Mouse (Mus musculus): ENCODE data around the gene Iffo1.
A peak's percentile ranks its signal among the peaks of the same experiment; 100 is the strongest.

Gene Iffo1

DNA sequence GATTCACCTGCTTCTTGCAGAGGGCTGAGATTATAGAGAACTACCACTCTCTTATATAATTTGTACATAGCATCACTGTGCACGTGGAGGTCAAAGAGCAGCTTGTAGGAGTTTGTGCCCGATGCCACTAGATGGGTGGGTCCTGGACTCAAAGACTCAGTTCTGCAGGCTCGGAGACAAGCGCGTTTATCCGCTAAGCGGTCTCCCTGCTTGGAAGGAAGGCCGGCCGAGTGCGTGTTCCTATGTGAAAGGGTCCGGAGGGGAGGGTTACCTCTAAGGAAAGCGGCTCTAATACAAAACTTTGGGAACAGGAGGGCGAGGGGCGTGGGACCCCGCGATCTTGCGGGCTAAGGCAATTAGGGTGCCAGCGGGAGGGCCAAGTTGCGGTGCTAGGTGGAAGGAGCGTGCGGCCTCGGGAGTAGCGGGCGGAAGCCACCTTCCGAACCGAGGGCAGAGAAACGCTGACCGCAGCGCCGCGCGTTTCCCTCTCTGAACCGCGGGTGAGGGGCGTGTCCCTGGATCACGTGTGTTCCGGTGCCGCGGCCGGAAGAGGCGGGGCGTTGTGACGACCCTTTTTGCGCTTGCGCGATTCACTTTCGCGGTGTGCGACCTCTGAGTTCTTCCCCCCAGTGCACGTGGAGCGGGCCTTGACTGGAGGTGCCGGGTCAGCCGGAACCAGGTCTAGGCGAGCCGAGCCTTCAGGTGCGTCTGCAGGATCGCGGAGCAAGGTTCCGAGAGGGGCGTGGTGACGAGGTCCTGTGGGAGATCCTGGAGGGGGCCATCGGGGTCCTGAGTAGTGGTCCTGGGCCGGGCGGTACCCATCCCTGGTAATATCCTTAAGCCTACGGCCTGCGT lies 13.5 kb upstream of the Iffo1 start, which contains the start of gene Nop2:
Nop2 (plus strand) TSS at position 608 of the 855 bp plus-strand sequence.
- H3K9me3 ChIP-seq (ENCODE audit: low read length), result no peaks in the 10 kb centered on the region
- peak within 1 kb of the TSS; percentile 98 for H3K4me3 ChIP-seq (replicated peaks; ENCODE audit: low read length)
- H3K4me1 ChIP-seq (replicated peaks; ENCODE audit: low read depth, low read length), result peaks cover 67% of the 10 kb centered on the region
- TF ChIP-seq NANOG (IDR thresholded peaks at IDR 0.05; ENCODE audit: borderline replicate concordance, low read length), result no peak
- no peak for TF ChIP-seq POU5F1 (IDR thresholded peaks at IDR 0.05; ENCODE audit: borderline replicate concordance, low read length)
- no peak for TF ChIP-seq CTCF (conservative IDR thresholded peaks at IDR 0.05; ENCODE audit: low read length)
- H3K27me3 ChIP-seq (ENCODE audit: insufficient read depth, low read length), result no peaks in the 10 kb centered on the region
- peaks cover 79% of the 10 kb centered on the region for H3K36me3 ChIP-seq (ENCODE audit: insufficient read depth, low read length)

DNA sequence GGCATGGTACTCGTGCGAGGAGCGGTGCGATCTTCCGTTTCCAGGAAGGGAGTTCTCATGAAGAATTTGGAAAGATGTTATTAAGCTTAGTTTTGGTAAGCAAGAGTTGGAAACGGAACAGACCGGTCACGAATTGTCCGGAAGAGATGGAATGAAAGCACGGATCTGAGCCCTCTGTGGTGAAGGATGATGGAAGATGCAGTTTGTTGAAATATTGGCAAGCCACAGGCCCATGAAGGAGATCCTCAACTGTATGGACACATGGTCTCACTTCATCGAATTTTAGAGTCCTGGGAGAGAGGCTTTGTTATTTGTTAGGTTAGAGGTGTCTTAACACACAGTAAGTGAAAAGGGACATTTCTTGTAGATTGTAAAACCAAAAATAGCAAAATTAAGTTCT lies 12.6 kb upstream of the Iffo1 start:
- Histone ChIP-seq H3K4me3 (replicated peaks; ENCODE audit: low read length) (peak overlapping the region; percentile 98), H3K36me3 (ENCODE audit: insufficient read depth, low read length) (peaks cover 79% of the 10 kb centered on the region), H3K9me3 (ENCODE audit: low read length) (no peaks in the 10 kb centered on the region), H3K27me3 (ENCODE audit: insufficient read depth, low read length) (no peaks in the 10 kb centered on the region), H3K4me1 (replicated peaks; ENCODE audit: low read depth, low read length) (peaks cover 76% of the 10 kb centered on the region)
- no peak for TF ChIP-seq CTCF (conservative IDR thresholded peaks at IDR 0.05; ENCODE audit: low read length)
- no peak for TF ChIP-seq NANOG (IDR thresholded peaks at IDR 0.05; ENCODE audit: borderline replicate concordance, low read length)
- TF ChIP-seq POU5F1 (IDR thresholded peaks at IDR 0.05; ENCODE audit: borderline replicate concordance, low read length), result no peak

DNA sequence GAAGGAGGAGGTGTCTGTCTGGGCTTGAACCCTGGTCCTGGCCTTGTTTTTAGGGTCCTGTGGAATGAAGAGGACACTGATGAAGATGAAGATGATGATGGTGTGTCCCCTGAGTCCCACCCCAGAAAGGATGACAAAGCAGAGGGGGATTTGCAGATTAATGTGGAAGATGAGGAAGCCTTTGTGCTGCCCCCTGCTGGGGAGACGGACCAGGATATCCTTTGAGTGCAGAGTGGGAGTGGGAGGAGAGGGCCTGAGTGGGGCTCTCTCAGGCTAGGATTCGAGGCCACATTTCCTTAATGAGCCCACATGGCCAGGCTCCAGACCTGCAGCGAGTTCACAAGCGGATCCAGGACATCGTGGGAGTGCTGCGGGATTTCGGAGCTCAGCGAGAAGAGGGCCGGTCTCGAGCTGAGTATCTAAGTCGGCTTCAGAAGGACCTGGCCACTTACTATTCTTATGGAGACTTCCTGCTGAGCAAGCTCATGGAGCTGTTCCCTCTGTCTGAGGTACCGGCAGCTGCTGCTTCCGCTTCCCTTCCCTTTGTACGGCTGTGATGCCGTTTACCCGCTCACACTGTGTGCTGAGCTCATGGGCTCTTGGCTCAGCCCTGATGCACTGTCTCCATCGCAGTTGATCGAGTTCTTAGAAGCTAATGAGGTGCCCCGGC lies 7.9 kb upstream of the Iffo1 start:
- Histone ChIP-seq H3K36me3 (ENCODE audit: insufficient read depth, low read length) (peaks cover 99% of the 10 kb centered on the region), H3K9me3 (ENCODE audit: low read length) (no peaks in the 10 kb centered on the region), H3K27me3 (ENCODE audit: insufficient read depth, low read length) (no peaks in the 10 kb centered on the region), H3K4me3 (replicated peaks; ENCODE audit: low read length) (peak overlapping the region; percentile 37; the same call in 1 of the 2 replicates), H3K4me1 (replicated peaks; ENCODE audit: low read depth, low read length) (peaks cover 95% of the 10 kb centered on the region)
- peak; percentile 47 for TF ChIP-seq CTCF (conservative IDR thresholded peaks at IDR 0.05; ENCODE audit: low read length)
- no peak for TF ChIP-seq NANOG (IDR thresholded peaks at IDR 0.05; ENCODE audit: borderline replicate concordance, low read length)

DNA sequence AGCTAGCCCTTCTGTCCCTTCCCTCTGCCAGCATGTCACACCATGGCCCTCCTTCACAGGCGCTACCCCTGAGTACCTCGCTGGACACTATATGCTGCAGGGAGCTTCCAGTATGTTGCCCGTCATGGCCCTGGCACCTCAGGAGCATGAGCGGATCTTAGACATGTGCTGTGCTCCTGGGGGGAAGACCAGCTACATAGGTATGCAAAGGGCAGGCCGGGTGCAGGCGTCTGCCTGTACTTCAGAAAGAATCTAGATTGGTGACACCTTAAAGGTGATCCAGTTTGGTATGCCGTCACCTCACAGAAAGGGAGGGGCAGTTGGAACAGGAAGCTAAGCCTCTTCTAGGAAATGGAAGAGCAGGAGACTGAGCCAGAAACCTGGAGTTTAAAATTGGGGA lies 5.3 kb upstream of the Iffo1 start:
- TF ChIP-seq NANOG (IDR thresholded peaks at IDR 0.05; ENCODE audit: borderline replicate concordance, low read length) (no peak), POU5F1 (IDR thresholded peaks at IDR 0.05; ENCODE audit: borderline replicate concordance, low read length) (no peak), CTCF (conservative IDR thresholded peaks at IDR 0.05; ENCODE audit: low read length) (no peak)
- Histone ChIP-seq H3K4me3 (replicated peaks; ENCODE audit: low read length) (no peak overlapping the region), H3K27me3 (ENCODE audit: insufficient read depth, low read length) (no peaks in the 10 kb centered on the region), H3K4me1 (replicated peaks; ENCODE audit: low read depth, low read length) (peaks cover 96% of the 10 kb centered on the region), H3K36me3 (ENCODE audit: insufficient read depth, low read length) (peaks cover 100% of the 10 kb centered on the region), H3K9me3 (ENCODE audit: low read length) (no peaks in the 10 kb centered on the region)

DNA sequence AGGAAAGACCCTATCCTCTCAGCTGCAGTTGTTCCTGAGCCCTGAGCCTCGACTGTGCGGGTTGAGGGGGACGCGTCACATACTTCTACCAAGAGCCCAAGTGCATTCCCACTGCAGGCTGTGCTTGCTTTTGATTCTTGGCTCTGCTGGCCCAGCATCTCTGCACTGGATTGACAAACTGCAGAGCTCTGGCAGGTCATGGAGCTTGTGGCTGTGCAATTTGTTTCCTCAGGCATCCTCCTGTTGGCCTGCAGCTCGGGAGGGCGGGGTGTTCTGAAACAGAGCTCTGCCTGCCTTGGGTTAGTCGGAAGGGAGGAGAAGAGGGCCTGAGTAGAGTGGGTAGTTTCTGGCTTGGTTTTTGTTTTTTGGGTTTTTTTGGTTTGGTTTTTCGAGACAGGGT lies 2.6 kb upstream of the Iffo1 start:
- peaks cover 88% of the 10 kb centered on the region for H3K36me3 ChIP-seq (ENCODE audit: insufficient read depth, low read length)
- no peak for TF ChIP-seq NANOG (IDR thresholded peaks at IDR 0.05; ENCODE audit: borderline replicate concordance, low read length)
- no peak for TF ChIP-seq POU5F1 (IDR thresholded peaks at IDR 0.05; ENCODE audit: borderline replicate concordance, low read length)
- no peak for TF ChIP-seq CTCF (conservative IDR thresholded peaks at IDR 0.05; ENCODE audit: low read length)
- peaks cover 88% of the 10 kb centered on the region for H3K4me1 ChIP-seq (replicated peaks; ENCODE audit: low read depth, low read length)
- H3K9me3 ChIP-seq (ENCODE audit: low read length), result no peaks in the 10 kb centered on the region
- no peak overlapping the region for H3K4me3 ChIP-seq (replicated peaks; ENCODE audit: low read length)
- no peaks in the 10 kb centered on the region for H3K27me3 ChIP-seq (ENCODE audit: insufficient read depth, low read length)

DNA sequence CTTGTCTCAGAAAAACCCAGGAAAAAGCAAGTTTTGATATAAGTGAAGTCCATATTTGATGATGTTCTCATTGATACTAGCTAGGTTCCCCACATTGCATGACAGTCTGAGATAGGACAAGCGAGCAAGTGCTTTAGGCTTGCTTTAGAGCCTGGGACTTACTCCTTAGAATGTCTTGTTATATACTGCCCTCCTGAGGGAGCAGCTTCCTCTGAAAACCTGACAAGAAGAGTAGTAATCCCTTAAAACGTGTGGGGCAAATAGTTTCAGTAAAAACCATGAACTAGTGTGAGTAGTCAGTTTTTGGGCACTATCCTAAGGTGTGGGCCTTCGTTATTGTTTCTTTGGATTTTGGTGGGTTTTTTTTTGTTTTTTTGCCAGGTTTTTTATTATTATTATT lies 1.9 kb upstream of the Iffo1 start:
- no peaks in the 10 kb centered on the region for H3K9me3 ChIP-seq (ENCODE audit: low read length)
- peaks cover 88% of the 10 kb centered on the region for H3K36me3 ChIP-seq (ENCODE audit: insufficient read depth, low read length)
- H3K4me1 ChIP-seq (replicated peaks; ENCODE audit: low read depth, low read length), result peaks cover 89% of the 10 kb centered on the region
- no peak overlapping the region for H3K4me3 ChIP-seq (replicated peaks; ENCODE audit: low read length)
- TF ChIP-seq POU5F1 (IDR thresholded peaks at IDR 0.05; ENCODE audit: borderline replicate concordance, low read length), result no peak
- TF ChIP-seq NANOG (IDR thresholded peaks at IDR 0.05; ENCODE audit: borderline replicate concordance, low read length), result no peak
- TF ChIP-seq CTCF (conservative IDR thresholded peaks at IDR 0.05; ENCODE audit: low read length), result no peak
- no peaks in the 10 kb centered on the region for H3K27me3 ChIP-seq (ENCODE audit: insufficient read depth, low read length)

DNA sequence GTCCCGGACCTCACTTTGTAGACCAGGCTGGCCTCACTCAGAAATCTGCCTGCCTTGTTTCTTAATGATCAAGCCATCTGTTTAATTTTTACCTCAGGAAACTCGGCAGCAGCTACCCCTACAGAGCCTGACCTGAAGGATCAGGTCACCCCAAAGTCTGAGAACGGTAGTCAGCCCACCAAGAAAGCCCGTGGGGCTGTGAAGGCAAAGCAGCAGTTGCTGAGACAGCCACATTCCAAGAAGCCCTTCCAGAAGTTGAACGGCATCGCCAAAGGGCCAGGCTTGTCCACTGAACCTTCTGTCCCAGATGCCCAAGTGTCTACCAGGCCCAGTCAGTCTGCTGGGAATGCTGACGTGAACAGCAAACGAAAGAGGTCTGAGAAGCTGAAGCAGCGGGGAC lies 1.1 kb upstream of the Iffo1 start:
- TF ChIP-seq CTCF (conservative IDR thresholded peaks at IDR 0.05; ENCODE audit: low read length) (no peak), POU5F1 (IDR thresholded peaks at IDR 0.05; ENCODE audit: borderline replicate concordance, low read length) (no peak)
- Histone ChIP-seq H3K27me3 (ENCODE audit: insufficient read depth, low read length) (no peaks in the 10 kb centered on the region), H3K4me1 (replicated peaks; ENCODE audit: low read depth, low read length) (peaks cover 89% of the 10 kb centered on the region), H3K36me3 (ENCODE audit: insufficient read depth, low read length) (peaks cover 87% of the 10 kb centered on the region), H3K9me3 (ENCODE audit: low read length) (no peaks in the 10 kb centered on the region), H3K4me3 (replicated peaks; ENCODE audit: low read length) (peak overlapping the region; percentile 92; the same call in 1 of the 2 replicates)

DNA sequence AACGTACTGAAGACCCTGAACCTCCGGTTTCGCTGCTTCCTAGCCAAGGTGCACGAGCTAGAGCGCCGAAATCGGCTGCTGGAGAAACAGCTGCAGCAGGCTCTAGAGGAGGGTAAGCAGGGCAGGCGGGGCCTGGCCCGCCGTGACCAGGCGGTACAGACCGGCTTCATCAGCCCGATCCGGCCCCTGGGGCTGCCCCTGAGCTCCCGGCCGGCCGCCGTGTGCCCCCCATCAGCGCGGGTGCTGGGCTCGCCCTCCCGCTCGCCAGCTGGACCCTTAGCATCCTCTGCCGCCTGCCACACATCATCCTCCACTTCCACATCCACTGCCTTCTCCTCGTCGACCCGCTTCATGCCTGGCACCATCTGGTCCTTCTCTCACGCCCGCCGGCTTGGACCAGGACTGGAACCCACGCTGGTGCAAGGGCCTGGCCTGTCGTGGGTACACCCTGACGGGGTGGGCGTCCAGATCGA lies 474 bp downstream of the Iffo1 start:
- H3K36me3 ChIP-seq (ENCODE audit: insufficient read depth, low read length), result peaks cover 78% of the 10 kb centered on the region
- peaks cover 87% of the 10 kb centered on the region for H3K4me1 ChIP-seq (replicated peaks; ENCODE audit: low read depth, low read length)
- no peaks in the 10 kb centered on the region for H3K27me3 ChIP-seq (ENCODE audit: insufficient read depth, low read length)
- peak overlapping the region; percentile 92 for H3K4me3 ChIP-seq (replicated peaks; ENCODE audit: low read length)
- no peaks in the 10 kb centered on the region for H3K9me3 ChIP-seq (ENCODE audit: low read length)
- no peak for TF ChIP-seq CTCF (conservative IDR thresholded peaks at IDR 0.05; ENCODE audit: low read length)
- no peak for TF ChIP-seq NANOG (IDR thresholded peaks at IDR 0.05; ENCODE audit: borderline replicate concordance, low read length)
- TF ChIP-seq POU5F1 (IDR thresholded peaks at IDR 0.05; ENCODE audit: borderline replicate concordance, low read length), result no peak

Data from E14TG2a.4 (cell line).